Mouse (Mus musculus): Measurements from ENCODE around the gene Gm45837. TPM values are rescaled to one million over a fixed set of nuclear protein-coding genes. Genes with fewer than 3 reads are reported as not detected.

Gene Gm45837
- total RNA-seq (2021), result not detected

DNA sequence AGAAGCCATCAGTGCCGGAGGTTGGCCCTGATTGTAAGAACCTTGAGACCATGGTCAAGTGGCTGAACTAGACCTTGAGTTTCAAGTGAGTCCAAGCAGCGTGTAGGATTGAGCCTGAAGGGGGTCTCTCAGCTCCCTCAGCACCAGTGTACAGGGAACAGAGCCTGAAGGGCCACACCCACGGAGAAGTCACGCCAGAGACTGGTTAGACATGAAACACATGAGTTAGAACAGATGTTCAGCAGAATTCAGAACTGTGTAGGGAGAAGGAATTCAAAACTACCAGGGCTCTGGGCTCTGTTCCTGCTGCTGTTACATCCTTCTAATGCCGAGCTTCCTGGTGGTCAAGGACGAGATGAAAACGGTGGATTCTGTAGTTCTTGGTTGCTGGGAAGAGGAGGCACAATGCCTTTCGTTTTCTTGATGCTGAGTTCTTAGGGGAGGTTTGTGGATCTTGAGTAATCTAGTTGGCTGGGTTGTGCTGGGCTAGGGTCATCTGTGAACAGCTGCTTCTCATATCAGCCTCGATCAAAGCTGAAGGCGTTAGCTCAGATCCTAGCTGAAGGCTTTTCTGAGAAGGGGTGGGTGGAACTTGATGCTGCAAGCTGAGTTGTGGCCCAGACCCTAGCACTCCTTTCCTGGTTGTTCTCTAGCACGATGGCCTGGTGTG, at the start of gene Gm45837:
TSS of gene Gm45837 (plus strand) at position 620 of the 670 bp plus-strand sequence.
- DNase-seq (ENCODE audit: low spot score), result no peak
- intact Hi-C loops (cut with DNase I), result loop anchor here (5.0 kb wide), 1 partner anchor 212 kb away; no protein-coding TSS in a partner anchor

DNA sequence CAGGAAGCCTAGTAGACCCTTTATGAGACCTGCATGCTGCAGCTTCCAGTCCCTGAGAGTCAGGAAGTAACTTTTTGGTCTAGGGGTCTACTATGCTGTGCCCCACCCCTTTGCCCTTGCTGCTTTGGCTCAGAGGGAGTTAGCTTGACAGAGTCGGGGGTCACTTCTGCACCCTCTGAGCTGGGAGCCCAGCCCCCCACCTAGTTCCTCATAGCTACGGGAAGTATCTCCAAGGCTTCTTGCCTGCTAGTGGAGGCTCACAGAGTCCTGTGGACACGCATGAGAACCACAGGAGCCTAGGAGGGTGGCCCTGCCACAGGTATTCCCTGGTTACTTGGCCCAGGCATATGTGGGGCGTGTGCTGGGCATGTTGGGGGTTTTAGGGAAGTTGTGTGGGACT, 49.7 kb upstream of the Gm45837 start:
- intact Hi-C loops (cut with DNase I), result no loop called here
- DNase-seq (ENCODE audit: low spot score), result no peak

DNA sequence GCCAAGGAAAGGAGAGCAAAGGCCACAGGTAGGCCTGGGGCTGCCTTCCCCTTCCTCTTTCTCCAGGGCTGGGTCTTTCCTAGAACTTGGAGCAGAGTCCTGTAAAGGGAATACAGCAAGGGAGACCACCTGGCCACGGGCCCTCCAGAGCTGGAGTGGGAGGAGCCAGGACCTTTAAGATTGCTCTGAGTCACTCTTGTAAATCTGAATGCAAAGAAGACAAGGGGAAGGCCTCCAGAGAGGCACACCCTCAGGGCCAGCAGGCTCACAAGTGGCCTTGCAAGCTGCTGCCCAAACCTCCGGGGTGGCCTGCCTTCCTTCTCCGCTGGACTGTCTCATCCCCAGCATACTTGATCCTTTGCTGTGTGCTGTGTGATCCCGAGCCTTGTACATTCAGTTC, 48.9 kb upstream of the Gm45837 start:
- DNase-seq (ENCODE audit: low spot score), result no peak
- intact Hi-C loops (cut with DNase I), result no loop called here

DNA sequence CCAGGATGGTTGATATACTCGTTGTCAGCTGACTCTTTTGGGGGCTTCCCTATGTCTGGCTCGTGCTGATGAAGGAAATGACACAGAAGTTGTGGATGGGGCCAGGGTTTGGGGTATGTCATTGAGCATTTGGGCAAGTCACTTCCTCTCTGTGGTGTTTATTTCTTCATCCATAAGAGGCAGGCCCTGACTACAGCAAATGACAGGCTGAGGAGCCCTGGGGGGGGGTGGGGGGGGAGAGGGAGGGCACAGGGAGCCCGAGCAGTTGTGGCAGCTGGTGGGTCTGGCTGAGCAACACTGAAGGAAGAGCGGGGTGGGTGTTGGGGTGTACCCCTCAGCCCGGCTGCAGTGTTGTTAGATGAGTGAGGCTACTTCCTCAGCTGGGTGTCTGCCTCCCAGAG, 47.9 kb upstream of the Gm45837 start:
- intact Hi-C loops (cut with DNase I), result no loop called here
- no peak for DNase-seq (ENCODE audit: low spot score)

DNA sequence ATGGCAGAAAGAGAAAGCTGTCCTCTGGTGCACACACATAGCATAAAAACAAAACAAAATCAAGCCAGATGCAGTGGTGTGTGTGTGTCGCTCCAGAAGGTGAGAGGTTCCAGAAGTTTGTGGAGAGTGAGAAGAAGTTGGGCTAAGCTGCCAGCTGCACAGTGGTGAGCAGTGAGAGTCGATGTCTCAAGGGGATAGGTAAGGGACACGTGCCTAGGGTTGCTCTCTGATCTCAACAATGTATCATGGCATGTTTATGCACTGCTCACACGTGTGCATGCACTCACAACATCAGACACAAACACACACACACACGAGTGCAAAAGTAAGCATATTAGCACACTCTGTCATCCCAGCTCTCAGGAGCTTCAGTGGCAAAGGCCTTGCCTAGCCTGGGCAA, 46.8 kb upstream of the Gm45837 start:
- DNase-seq (ENCODE audit: low spot score), result no peak
- intact Hi-C loops (cut with DNase I), result no loop called here

DNA sequence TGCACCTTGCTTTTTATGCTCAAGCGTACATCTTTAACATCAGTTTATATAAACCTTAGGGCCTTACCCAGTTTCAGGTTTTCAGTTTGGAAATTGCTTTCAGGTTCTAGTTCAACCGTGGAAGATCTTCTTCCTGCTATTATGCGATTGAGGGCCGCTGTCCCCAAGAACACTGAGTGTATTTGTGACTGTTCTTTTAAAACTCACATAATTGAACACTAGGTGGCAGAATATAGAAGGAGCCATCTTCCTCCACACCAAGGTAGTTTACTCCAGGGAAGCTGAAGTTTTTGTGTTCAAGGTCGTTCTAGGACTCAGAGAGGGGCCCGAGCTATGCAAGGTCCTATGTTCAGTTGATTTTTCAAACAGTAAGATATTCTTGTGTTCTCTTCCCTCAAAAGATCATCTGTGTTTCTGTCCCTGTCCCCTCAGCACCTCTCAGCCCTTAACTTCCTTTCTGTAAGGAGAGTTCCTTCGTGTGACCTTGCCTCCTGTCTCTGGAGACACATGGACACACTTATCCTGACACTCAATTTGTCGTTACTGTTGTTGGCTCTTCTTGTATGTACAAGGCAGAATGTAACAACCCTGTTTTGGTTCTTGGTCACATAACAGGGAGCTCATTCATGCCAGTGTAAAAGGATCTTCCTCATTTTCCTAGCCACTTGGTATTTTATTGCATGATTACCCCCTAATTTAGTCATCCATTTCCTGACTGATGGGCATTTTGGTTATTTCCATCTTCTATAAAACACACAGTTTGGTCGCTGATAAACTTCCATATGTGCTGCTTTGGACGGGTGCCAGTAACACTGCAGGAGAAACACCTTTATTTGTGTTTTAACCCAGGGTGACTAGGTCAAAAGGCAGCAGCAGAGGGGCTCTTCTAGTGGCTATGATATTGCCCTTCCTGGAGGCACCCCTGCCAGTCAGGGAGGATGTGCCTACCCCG, 42.5 kb upstream of the Gm45837 start:
- intact Hi-C loops (cut with DNase I), result no loop called here
- no peak for DNase-seq (ENCODE audit: low spot score)

DNA sequence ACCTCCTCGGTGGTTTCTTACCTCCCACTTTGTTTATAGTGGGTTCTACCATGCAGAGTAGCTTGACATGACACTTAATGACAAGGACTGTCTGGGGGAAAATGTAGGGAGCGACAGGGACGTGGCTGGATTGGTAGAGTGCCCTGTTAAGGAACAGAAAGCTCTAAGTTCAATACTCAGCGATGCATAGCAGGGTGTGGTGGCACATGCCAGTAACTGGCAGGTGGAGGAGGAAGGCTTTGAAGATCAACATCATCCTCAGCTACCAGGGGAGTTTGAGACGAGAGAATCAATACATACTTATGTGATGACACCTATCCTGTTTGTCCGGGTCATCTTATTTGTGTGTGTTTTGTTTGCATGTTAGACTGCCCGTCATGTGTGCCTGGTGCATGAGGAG, 41.0 kb upstream of the Gm45837 start:
- intact Hi-C loops (cut with DNase I), result loop anchor here (5.0 kb wide), 1 partner anchor 307 kb away; no protein-coding TSS in a partner anchor
- no peak for DNase-seq (ENCODE audit: low spot score)

DNA sequence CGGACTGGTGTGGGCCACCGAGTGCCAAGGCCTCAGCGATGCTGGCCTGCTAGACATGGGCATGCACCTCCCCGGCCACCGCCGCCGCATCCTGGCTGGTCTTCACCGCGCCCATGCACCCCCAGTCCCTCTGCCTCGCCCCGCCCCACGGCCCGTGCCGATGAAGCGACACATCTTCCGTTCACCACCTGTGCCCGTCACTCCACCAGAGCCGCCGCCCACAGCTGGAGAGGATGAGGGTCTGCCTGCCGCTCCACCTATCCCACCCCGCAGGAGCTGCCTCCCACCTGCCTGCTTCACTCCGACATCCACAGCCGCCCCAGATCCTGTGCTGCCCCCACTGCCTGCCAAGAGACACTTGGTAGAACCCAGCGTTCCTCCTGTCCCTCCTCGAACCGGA, 37.6 kb upstream of the Gm45837 start:
- intact Hi-C loops (cut with DNase I), result loop anchor here (2.0 to 5.0 kb wide), 2 partner anchors 62 to 311 kb away; no protein-coding TSS in a partner anchor
- DNase-seq (ENCODE audit: low spot score), result no peak

DNA sequence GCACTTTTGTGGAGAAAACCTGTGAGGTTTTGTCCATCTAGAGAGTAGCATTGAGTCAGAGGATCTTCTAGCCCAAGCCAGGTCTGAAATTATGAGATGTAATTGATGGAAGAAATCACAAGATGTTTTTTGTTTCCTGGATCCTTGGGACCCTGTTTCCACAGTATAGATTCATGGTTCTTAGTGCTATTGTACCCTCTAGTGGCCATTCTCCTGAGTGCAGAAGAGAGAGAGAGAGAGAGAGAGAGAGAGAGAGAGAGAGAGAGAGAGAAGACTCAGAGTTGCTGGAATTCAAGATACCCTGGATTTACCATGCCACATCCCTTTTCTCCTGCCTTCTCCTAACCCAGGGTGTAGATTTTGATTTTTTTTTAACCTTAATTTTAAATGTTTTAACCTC, 36.5 kb upstream of the Gm45837 start:
- DNase-seq (ENCODE audit: low spot score), result no peak
- intact Hi-C loops (cut with DNase I), result loop anchor here (5.0 kb wide), 1 partner anchor 312 kb away; no protein-coding TSS in a partner anchor

DNA sequence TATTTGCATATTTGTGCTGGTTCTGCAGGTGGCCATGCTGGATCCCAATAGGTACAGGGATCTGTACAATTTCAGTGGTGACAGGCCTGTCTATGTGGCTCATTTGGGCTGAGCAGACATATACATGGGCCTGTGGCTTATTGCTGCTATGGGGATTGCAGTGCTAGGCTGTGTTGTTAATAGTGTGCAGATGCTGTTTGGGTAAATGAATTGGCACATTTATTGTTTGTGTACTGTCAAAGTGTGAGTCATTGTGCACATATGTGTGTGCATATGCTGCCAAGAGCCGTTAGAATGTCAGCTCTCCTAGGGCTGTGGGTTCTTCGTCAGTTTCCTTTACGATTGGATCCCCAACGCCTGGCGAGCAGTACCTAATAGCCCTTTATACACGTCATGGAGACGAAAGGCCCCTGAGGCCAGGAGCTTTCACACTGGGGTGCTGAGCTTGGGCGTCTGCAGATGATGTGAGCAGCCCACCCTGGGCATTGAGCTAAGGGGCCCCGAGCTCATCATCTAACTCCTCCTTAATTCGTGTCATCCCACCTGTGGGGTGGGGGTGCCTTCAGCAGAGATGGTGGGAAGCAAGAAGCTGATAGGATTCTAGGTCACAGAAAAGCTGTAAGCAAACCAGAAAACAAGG, 33.9 kb upstream of the Gm45837 start:
- intact Hi-C loops (cut with DNase I), result no loop called here
- DNase-seq (ENCODE audit: low spot score), result no peak

DNA sequence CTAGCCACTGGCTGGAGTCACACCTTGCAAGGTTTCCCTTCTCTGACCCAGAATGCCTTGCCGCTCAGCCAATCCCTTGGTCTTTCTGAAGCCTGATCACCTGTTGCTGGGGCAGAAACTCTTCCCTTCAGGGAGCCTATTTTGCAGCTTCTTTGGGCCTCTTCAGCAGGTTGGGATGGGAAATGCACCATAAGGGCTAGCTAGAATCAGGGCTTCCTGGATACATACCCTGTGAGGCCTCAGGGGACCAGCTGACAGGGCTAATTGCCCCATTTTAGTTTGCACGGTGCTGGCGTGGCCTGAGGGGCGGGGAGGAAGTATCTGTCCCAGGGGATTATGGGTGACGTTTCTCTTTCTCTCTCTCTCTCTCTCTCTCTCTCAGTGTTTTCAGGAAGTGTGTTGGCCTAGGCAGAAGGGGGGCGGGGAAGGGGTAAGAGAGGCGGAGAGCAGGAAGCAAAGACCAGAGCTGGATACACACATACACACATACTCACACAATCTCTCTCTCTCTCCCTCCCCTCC, 32.9 kb upstream of the Gm45837 start:
- DNase-seq (ENCODE audit: low spot score), result peak; percentile 74
- intact Hi-C loops (cut with DNase I), result no loop called here

DNA sequence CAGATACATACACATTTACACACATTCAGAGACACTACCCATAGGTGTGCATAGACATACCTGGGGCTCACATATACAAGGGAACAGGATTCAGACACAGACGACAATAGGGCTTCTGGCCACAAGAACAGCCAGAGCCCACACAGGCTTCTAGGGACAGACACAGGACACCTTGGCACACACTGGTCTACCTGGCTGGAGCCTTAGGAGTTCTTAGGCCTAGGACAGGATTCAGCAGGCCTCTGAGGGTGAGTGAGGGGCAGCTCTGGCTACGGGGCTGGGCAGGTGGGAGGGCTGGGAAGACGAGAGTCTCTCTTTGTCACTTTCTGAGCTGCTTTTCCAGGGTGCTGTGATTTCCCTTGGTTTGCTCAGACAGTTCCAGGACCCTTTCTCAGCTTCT, 32.4 kb upstream of the Gm45837 start:
- intact Hi-C loops (cut with DNase I), result no loop called here
- no peak for DNase-seq (ENCODE audit: low spot score)

DNA sequence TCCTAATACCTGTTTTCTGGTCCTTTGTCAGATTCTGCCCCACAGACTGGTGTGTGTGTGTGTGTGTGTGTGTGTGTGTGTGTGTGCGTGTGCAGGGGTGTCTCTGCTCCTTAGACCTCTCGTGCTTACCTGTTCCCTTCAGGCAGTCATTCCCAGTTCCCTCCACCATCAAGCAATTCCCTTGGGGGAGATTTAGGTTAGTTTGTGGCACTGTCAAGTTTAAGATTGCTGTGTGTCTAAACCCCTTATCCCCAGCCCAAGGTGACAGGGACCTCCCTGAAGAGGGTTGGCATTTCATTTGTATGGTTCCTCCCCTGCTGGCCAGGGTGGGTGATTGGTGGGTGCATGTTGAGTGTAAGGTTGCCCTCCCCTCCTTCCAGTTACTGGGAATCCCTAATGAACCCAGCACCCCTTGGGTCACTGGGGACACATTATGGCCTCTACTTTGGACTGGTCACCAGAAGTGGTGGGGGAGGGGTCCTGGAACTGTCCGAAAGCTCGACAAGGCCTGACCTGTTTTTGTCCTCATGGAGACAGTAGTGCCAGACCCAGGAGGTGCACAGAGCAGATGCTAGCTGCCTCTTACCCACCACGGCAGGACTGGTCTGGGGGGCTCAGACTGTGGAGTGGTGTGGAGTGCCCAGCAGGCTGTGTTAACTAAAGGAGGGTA, 31.8 kb upstream of the Gm45837 start:
- intact Hi-C loops (cut with DNase I), result no loop called here
- no peak for DNase-seq (ENCODE audit: low spot score)

DNA sequence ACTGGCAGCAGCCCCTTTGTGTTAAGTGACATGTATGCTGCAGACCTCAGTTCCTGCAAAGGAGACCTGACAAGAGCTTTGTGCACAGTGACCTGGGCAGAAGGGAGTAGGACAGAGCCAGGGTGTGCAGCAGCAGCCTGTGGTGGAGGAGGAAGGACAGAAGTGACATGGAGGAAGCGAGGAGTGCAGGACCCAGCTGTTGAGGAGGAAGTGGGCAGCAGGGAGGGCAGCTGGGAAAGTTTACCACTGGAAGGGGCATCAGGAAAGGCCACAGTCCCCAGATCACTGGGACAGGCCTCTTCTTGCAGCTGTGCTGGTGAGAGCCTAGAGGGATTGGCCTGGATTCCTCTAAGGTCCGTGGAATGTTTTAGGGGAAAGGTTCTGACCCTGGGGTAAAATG, 31.0 kb upstream of the Gm45837 start:
- no peak for DNase-seq (ENCODE audit: low spot score)
- intact Hi-C loops (cut with DNase I), result no loop called here

DNA sequence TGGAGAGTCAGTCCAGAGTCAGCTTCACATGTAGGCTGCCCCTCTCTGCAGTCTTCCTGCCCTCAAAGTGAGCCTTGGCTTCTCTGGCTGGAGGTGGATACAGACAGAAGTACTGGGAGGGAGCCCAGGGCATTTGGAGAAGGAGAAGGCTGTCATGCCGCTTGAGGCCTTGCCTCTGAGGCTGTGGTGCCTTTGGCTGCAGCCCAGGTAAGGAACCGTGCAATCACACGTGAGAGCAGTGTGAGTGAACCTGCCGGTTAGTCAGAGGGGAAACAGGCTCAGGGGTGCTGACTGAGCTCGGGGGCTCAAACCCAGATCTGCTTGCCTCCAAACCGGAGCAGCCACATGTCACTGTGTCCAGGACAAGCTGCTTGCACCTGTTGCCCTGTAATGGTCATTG, 29.2 kb upstream of the Gm45837 start:
- no peak for DNase-seq (ENCODE audit: low spot score)
- intact Hi-C loops (cut with DNase I), result no loop called here

DNA sequence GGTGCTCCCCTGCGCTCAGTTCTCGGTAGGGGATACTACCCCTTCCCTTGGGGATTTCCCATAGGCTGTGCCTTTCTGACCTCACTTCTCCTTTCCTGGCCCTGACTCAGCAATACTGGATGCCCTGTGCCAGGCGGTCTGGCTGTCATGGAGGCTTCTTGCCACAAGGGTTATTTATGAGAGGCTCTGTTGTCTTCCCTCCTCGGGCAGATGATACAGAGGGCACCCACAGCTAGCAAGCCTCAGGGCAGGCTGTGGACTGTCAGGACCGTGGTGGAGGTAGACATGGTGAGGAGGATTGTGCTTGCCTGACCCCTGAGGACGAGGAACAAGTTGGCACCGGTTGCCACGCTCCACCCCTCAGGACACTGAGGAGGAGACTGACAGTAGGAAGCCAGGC, 28.3 kb upstream of the Gm45837 start:
- DNase-seq (ENCODE audit: low spot score), result no peak
- intact Hi-C loops (cut with DNase I), result no loop called here

DNA sequence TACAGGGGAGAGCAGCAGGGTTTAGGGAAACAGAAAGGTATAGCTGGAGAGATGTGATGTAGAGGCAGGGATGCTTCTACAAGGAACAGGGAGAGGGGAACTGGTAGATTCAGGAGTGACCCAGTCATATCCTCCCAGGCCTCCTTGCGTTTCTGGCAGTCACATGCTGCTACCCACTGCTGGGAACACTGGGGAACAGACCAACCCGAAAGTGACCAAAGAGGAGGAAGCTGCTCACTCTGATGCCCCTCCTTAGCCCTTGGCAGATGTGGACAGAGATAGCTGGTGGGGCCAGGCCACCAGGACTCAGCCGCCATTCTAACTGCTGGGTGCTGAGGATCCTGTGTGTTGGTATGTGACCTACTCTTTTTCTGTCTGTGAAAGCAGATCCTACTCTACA, 26.9 kb upstream of the Gm45837 start:
- no peak for DNase-seq (ENCODE audit: low spot score)
- intact Hi-C loops (cut with DNase I), result no loop called here

DNA sequence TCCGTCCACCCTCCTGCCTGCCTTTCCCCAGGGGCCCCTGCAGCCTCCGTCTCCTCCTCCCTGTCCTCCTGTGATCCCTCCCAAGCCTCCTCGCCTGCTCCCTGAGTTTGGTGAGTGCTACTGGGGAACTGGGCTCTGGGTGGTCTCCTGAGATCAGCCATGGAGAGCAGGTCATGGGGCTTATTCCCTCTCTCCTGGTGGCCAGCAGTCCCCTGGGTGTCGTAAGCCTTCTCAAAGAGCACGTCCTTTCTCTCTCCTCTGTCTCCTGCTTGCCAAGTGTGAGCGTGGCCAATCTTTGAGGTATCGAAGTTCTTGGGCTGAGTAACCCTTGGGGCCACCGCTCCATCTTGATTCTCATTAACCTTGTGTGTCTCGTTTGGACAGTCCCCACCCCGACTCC, 25.8 kb upstream of the Gm45837 start:
- intact Hi-C loops (cut with DNase I), result no loop called here
- DNase-seq (ENCODE audit: low spot score), result no peak

DNA sequence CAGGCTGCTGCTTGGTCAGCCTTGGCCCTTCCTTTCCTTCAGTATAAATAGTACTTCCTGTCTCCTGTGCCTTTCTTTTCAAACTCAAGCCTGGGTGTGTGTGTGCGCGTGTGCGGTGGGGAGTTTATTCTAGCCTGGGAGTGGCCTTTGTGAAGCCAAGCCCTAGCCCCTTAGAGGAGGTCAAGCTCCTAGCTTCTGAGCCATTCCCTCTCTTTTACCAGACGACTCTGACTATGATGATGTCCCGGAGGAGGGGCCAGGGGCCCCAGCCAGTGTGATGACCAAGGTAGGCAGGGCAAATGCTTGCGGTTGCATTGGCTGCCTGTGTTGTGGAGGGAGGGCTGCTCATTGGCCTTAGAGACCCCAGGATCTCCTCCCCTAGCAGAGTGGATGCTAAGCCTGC, 25.4 kb upstream of the Gm45837 start:
- intact Hi-C loops (cut with DNase I), result no loop called here
- no peak for DNase-seq (ENCODE audit: low spot score)

DNA sequence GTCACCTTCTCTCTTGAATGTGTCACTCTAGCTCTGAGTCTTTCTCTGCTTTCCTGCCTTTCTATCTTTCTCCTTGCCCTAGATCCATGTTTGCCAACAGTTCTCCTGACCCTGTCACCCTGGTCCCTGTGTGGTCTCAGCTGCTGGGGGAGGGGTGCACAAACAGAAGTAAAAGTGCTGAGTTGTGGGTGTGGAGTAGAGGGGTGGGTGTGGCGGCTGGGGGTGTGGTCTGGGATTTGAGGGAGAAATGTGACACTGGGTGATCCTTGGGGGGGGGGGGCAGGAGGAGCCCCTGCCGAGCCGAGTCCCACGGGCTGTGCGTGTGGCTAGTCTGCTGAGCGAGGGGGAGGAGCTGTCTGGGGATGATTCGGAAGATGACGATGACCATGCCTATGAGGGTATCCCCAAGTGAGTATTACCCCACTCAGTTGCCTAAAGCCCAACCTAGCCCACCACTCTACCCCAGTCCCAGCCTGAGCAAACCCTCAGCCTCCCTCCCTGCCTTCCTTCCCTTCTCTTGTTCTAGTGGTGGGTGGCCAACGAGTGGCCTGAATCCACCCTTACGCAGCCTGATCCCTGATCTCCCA, 24.7 kb upstream of the Gm45837 start:
- DNase-seq (ENCODE audit: low spot score), result no peak
- intact Hi-C loops (cut with DNase I), result no loop called here

Data from heart, postnatal 25 days (tissue).